ENCODE assay signal across 22 mouse cellular contexts in the genomic region with DNA sequence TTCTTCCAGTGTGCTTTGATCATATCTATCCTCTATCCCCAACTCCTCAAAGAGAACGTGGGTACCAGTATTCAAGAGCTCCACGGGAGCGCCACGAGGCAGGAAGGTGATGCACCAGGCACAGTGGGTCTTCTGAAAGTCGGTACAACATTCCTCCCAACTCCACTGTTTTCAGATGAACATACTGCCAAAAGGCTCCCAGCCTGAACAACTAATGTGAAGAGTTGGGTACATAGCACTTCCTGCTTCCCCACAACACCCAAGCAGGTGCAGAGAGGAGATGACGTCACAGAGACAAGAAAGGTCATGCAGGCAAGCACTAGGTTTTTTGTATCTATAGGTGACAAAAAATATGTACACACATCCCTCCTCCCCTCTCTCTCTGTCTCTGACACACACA.
DNase-seq lines count a peak whose midpoint lies in the region; ATAC-seq lines count a peak whose summit lies in the region.
"Had no signal": no experiment of that assay in that cellular context is flagged by ENCODE, and none has a peak within 500 bp of the region (broad histone marks: within the 10 kb centered on the region; RNA-seq: fewer than 3 reads in every experiment).

No protein-coding gene starts in this region.

- no peak overlapping the region for H3K27ac ChIP-seq in midbrain, embryonic 11.5 days (ENCODE audit: low read depth, low read length)
- no peak overlapping the region for H3K27ac ChIP-seq in midbrain, embryonic 15.5 days
- H3K27ac ChIP-seq: embryonic facial prominence, embryonic 12.5 days; hindbrain, postnatal 0 days; limb, embryonic 15.5 days; liver, embryonic 15.5 days had no signal

- H3K36me3 ChIP-seq in midbrain, embryonic 11.5 days (ENCODE audit: control insufficient read depth, insufficient read depth, low read length) = no peaks in the 10 kb centered on the region
- H3K36me3 ChIP-seq in midbrain, embryonic 15.5 days (replicated peaks) = no peaks in the 10 kb centered on the region
- H3K36me3 ChIP-seq: embryonic facial prominence, embryonic 12.5 days; forebrain, embryonic 15.5 days; heart, embryonic 12.5 days; limb, embryonic 15.5 days; liver, embryonic 15.5 days had no signal

- no peaks in the 10 kb centered on the region for H3K27me3 ChIP-seq in midbrain, embryonic 11.5 days (ENCODE audit: control insufficient read depth, insufficient read depth, low read length)
- no peaks in the 10 kb centered on the region for H3K27me3 ChIP-seq in midbrain, embryonic 15.5 days (replicated peaks)
- H3K27me3 ChIP-seq: embryonic facial prominence, embryonic 12.5 days; forebrain, embryonic 15.5 days; heart, embryonic 12.5 days; limb, embryonic 15.5 days; liver, embryonic 15.5 days had no signal

- 93% methylated on average over 6 of the region's 6 CpGs for WGBS in midbrain, embryonic 11.5 days
- 88% methylated on average over 6 of the region's 6 CpGs for WGBS in midbrain, embryonic 15.5 days

- H3K9ac ChIP-seq in midbrain, embryonic 11.5 days (ENCODE audit: low read length) = no peak overlapping the region
- H3K9ac ChIP-seq in midbrain, embryonic 15.5 days = no peak overlapping the region
- H3K9ac ChIP-seq: embryonic facial prominence, embryonic 12.5 days; forebrain, embryonic 15.5 days; heart, embryonic 12.5 days; limb, embryonic 15.5 days; liver, embryonic 15.5 days had no signal

- H3K4me3 ChIP-seq in midbrain, embryonic 11.5 days (ENCODE audit: low read depth, low read length) = no peak overlapping the region
- no peak overlapping the region for H3K4me3 ChIP-seq in midbrain, embryonic 15.5 days
- H3K4me3 ChIP-seq: embryonic facial prominence, embryonic 12.5 days; erythroblast, embryonic 14.5 days; forebrain, embryonic 15.5 days; heart, embryonic 12.5 days; limb, embryonic 15.5 days; liver, embryonic 15.5 days; megakaryocyte, embryonic 14.5 days had no signal

- no peak for ATAC-seq in midbrain, embryonic 11.5 days (ENCODE audit: low FRiP score)
- ATAC-seq in midbrain, embryonic 15.5 days (replicated peaks) = no peak
- peak; percentile 97 for ATAC-seq in activated CD4-positive, CD25-positive, alpha-beta regulatory T cell, adult 4 months
- ATAC-seq: hindbrain, postnatal 0 days had no signal

- no peak overlapping the region for H3K4me2 ChIP-seq in midbrain, embryonic 11.5 days
- no peak overlapping the region for H3K4me2 ChIP-seq in midbrain, embryonic 15.5 days
- H3K4me2 ChIP-seq: embryonic facial prominence, embryonic 12.5 days; forebrain, embryonic 15.5 days; heart, embryonic 12.5 days; limb, embryonic 15.5 days; liver, embryonic 15.5 days had no signal

- no peaks in the 10 kb centered on the region for H3K4me1 ChIP-seq in midbrain, embryonic 11.5 days (ENCODE audit: control insufficient read depth, insufficient read depth, low read length)
- 0 out of 2 replicates have a peak, but pooled peaks cover 7% of the 10 kb centered on the region for H3K4me1 ChIP-seq in midbrain, embryonic 15.5 days
- H3K4me1 ChIP-seq: limb, embryonic 15.5 days; liver, embryonic 15.5 days had no signal

- DNase-seq in midbrain, embryonic 11.5 days (ENCODE audit: low spot score, missing footprints) = peak; percentile 61
- peak; percentile 53 to 80 for DNase-seq in thymus, adult 18-20 months
- DNase-seq in thymus, postnatal 4 days = peak; percentile 65
- no peak for DNase-seq in cerebellum, postnatal 14 days
- no peak for DNase-seq in gastrocnemius, postnatal 36 days
- DNase-seq: adrenal gland, adult 2 months; cerebellum, adult 8-10 months; gastrocnemius, postnatal 25 days; kidney, adult 2 months; kidney, postnatal 10 days; layer of hippocampus, postnatal 36 days; retina, postnatal 1 day had no signal

- intact Hi-C loops in gastrocnemius, postnatal 36 days (cut with DNase I) = no loop called here

- H3K9me3 ChIP-seq in midbrain, embryonic 11.5 days (ENCODE audit: control insufficient read depth, low read length) = no peaks in the 10 kb centered on the region
- no peaks in the 10 kb centered on the region for H3K9me3 ChIP-seq in midbrain, embryonic 15.5 days
- H3K9me3 ChIP-seq: embryonic facial prominence, embryonic 12.5 days; forebrain, embryonic 15.5 days; heart, embryonic 12.5 days; limb, embryonic 15.5 days; liver, embryonic 15.5 days had no signal

Comparison
In these comparisons a context has a peak if more than half of its experiments do, and no peak if none do; other contexts are left out.
1. DNase-seq: peak in midbrain, embryonic 11.5 days (single experiment), thymus, adult 18-20 months (2 of 2) and thymus, postnatal 4 days (single experiment); none in cerebellum, postnatal 14 days (0 of 2) and gastrocnemius, postnatal 36 days (0 of 2).